Mouse (Mus musculus) 416B (cell line): ENCODE measurements around the gene Taar5.
A peak's percentile ranks its signal among the peaks of the same experiment; 100 is the strongest.

Experiments used
- DNase-seq: peaks from one replicate; pipeline ENCODE4 v3.0.0; 2011; ENCODE audit warnings: low read depth

Gene Taar5

DNA sequence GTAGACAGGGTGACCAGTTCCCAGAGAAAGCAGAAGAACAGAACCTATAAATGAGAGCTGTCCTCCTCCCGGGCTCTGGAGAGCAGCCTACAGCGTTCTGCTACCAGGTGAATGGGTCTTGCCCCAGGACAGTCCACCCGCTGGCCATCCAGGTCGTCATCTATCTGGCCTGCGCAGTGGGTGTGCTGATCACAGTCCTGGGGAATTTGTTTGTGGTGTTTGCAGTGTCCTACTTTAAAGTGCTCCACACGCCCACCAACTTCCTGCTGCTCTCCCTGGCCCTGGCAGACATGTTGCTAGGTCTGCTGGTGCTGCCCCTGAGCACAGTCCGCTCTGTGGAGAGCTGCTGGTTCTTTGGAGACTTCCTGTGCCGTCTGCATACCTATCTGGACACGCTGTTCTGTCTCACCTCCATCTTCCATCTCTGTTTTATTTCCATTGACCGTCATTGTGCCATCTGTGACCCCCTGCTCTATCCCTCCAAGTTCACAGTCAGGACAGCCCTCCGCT, at the start of gene Taar5:
TSS of gene Taar5 (plus strand) at position 51 of the 510 bp plus-strand sequence.
- no peak for DNase-seq

DNA sequence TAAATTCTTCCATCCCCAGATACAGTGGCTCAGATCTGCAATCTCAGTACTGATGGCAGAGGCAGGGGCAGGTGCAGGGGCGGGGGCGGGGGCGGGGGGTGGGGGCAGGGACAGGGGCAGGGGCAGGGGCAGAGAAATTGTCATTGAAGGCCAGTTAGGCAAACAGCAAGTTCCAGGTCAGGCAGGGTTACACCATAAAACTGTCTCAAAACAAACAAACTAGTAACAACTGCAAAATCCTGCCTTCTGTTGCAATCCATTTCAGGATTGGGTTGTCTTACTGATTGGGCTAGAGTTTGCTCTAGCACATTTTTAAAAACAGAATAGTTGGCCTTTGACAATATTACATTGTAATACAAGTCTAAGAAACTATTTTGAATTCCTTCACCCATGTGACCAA, 48.0 kb upstream of the Taar5 start:
- no peak for DNase-seq

DNA sequence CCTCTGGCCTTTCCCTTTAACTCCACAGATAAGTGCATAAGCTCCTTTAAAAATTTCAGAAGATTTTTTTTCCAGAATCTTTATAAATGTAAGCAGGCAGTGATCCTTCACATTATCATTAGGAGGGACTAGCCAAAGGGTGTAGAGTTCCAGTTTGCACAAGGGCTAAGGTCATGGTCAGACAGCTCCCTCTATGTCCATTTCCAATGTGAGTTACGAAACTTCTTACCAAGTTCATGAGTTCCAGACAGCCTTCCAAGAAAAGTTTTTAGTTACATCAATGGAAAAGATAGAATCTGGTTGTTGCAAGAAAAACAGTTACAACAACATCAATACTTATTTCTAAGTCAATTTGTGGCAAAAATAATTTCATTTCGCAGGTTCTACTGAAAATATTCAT, 46.6 kb upstream of the Taar5 start:
- DNase-seq = no peak

GRCm38 (mm10) chr10:23937613-23938012, 32.9 kb upstream of the Taar5 start:
- DNase-seq = no peak

GRCm38 (mm10) chr10:23938312-23938711, 32.2 kb upstream of the Taar5 start, which contains the start of gene Taar2:
Taar2 (plus strand) TSS chr10:23938572.
- DNase-seq = no peak

GRCm38 (mm10) chr10:23942465-23942864, 28.0 kb upstream of the Taar5 start:
- DNase-seq = peak; percentile 57

DNA sequence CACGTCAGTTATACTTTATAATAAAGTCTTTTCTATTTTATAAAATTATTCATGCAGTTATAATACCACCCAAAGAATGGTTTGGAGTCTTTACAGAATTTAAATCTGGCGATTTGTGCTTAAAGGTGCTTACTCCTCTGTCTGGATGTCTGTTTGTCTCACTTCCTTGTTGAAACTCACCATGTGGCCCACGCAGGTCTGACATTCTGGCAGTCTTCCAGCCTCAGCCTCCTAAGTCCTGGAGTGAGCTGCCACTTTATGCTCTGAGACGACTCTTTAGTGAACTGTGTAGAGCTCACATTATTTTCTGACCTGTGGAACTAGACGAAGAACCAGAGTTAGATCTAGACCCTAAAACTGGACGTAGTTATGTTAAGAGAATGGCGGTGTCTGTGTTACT, 22.5 kb upstream of the Taar5 start:
- DNase-seq = no peak

DNA sequence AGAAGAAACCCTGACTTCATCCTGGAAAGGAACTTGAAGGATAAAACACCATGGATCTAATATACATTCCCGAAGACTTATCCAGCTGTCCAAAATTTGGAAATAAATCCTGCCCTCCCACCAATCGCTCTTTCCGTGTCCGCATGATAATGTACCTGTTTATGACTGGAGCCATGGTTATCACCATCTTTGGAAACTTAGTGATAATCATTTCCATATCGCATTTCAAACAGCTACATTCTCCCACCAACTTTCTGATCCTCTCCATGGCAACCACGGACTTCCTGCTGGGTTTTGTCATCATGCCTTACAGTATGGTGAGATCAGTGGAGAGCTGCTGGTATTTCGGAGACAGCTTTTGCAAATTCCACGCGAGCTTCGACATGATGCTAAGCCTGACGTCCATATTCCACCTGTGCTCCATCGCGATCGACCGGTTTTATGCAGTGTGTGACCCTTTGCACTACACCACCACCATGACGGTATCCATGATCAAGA, 20.9 kb upstream of the Taar5 start, which contains the start of gene Taar3:
TSS of gene Taar3 (plus strand) at position 51 of the 498 bp plus-strand sequence.
- DNase-seq = no peak

GRCm38 (mm10) chr10:23951714-23952113, 18.8 kb upstream of the Taar5 start:
- DNase-seq = no peak

DNA sequence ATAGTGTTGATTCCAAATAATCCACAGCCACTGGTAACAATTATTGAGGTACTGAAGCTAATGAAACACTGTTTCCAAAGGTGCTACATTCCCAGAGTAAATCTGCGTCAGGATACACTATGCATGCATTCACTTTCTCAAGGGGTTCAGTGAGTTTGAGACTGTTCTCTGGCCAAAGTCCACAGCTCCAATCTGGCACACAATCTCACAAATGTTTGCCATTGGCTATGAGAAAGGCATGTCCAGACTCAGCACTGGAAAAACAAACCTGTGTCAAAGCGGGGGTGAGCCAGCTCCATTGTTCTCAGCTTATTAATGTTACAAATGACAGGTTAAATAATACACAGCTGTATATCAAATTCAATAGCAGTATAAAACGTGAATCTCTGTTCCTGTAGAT, 11.4 kb upstream of the Taar5 start:
- no peak for DNase-seq

- DNase-seq = peak; percentile 36
Observed at GRCm38 (mm10) chr10:23960444-23960915, 10.0 kb upstream of the Taar5 start, which contains the start of gene Taar4. Taar4 (plus strand) TSS chr10:23960494.

GRCm38 (mm10) chr10:23963444-23963843, 7.1 kb upstream of the Taar5 start:
- DNase-seq = no peak

DNA sequence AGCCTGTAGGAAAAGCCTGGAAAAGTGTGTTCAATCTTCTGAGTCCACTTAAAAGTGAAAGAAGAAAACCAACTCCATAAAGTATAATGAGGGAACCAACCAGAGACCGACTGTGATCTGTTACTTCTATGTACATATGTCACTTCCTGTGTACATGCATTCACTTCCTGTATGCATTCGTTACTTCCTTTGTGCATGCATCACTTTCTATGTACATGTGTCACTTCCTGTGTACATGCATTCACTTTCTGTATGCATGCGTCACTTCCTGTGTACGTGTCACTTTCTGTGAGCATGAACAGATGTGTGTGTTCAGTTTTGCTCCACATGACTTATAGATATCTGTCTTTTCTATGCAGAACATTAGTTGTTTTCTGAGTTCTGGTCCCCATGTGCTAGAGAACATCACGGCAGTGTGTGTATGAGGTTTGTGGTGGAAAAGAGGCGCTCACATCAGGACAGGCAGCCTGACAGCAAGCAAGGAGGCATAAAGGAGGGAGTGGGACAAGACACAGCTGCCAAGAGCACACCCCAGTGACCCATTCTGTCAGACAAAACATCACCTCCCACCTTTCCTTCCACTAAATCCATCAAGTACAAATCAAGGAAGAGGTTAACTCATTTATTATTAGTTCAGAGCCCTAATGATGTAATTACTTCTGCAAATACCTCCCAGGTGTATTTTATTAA, 5.4 kb upstream of the Taar5 start:
- DNase-seq = peak; percentile 45

GRCm38 (mm10) chr10:23971256-23971655, 750 bp downstream of the Taar5 start:
- DNase-seq = no peak

DNA sequence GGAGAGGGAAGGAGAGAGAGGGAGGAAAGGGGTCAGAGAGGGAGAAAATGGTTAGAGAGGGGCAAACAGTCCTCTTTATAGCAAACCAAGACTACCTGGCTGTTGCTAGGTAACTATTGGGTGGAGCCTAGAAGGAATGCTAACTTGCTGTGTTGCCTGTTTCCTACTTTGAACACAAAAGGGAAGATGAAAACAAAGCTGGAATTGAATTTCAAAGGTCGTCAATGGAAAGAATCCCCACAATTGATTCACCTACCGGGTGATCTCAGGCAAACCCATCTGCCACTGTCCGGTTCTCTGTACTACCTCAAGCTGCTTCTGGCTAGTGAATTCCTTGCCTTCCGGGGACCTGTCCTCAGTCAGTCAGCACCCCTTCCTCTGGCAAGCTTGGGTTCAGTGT, 7.5 kb downstream of the Taar5 start:
- DNase-seq = no peak

DNA sequence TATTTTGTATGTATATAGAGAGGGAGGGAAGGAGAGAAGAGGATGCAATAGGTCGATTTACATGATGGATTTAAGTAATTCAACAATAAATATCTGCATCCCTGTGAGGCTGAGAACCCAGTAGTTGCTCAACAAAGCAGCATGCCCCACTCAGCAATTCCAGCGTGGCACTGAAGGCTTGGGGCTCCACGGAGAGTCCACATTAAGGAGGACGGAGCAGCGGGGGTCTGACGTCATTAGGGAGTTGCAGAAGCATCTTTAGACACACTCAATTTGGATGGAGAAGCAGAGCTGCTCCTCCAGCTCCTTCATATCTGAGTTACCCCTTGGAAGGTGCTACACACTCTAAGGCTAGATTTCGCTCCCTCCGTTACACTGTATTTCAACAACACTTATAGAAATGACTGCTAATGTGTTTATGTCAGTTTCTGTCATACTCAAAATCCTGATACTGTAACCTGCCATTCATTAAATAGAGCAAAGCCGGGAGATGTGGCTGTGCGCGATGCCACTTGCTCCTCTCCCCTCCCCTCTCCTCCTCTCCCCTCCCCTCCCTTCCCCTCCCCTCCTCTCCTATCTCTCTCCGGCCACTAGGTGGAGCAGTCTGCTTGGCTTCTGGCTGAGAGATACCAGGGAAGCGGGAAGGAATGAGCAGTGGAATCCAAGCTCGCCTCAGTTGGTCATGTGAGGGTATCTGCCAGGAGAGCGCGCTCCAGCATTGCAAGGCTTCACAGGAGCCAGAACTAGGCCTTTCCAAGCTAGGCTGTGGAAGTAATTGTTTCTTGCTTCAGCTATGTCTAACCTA, 8.6 kb downstream of the Taar5 start:
- DNase-seq = peak; percentile 72

- DNase-seq = no peak
Observed at GRCm38 (mm10) chr10:23985546-23985945, 15.0 kb downstream of the Taar5 start, which contains the start of gene Taar6. Taar6 (minus strand) TSS chr10:23985646.

DNA sequence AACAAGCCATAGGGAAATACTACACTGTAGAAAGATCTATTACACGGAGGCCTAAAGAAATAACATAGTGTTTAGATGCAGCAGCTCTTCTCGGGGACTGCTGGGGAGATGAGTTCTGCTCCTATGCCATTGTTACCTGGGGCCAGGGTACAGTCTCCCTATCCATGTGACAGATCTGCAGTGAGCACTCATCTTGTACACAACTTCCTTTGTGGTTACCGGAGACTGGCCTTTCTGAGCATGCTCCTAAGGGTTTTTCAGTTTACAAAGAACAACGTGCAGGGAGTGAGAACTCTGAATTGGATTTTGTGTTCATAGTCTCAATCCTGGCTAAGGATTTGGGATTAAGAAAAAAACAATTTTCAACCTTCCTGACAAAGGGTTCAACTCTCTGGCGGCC, 15.9 kb downstream of the Taar5 start:
- DNase-seq = peak; percentile 20

- DNase-seq = no peak
Observed at GRCm38 (mm10) chr10:23993381-23993780, 22.9 kb downstream of the Taar5 start, which contains the start of gene Taar7a. Taar7a (minus strand) TSS chr10:23993481.

DNA sequence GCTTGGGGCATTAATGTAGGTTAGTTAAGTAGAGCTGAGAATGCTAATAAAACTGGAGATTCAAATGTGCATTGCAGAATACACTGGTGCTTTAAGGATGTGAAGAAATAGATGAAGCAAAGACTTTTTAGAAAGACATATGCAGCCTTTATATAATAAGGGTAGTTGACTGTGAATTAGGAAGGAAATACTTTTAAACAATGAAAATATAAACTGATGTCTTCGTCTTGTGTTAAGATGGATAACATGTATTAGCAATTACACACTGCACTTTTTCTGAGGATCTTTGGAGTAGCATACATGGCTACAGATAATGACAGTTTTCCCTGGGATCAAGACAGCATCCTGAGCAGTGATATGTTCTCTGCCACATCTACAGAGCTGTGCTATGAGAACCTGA, 29.1 kb downstream of the Taar5 start, which contains the start of gene Taar7b:
TSS of gene Taar7b (plus strand) at position 301 of the 400 bp plus-strand sequence.
- no peak for DNase-seq

GRCm38 (mm10) chr10:24006442-24006841, 35.9 kb downstream of the Taar5 start:
- no peak for DNase-seq

DNA sequence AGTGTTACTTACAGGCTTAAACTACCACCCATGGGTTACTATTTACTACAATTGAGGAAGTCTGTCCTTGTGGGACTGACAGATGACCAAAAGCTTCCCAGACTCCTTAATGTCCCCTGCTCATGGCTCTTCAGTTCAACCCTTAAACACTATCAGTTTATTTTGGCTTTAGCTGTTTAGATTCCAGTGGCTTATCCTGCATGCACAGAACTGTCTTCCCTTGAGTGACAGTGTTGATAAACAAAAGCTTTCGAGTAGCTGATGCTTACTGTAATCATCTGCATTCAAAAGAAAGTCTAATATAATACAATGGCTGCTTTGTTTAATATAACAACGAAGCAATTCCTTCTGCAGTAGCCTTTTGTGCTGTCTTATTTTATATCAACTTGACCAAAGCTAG, 36.5 kb downstream of the Taar5 start:
- DNase-seq = no peak
